Mouse (Mus musculus) heart, adult 11 months (tissue): ENCODE results near the gene Abce1.
A peak's percentile ranks its signal among the peaks of the same experiment; 100 is the strongest.
"Not testable (repeated sequence)": the region's sequence is repeated elsewhere in the genome, so short reads cannot be mapped to it uniquely, and the experiment has no call there.

Experiments
- DNase-seq: peaks from one replicate; pipeline ENCODE4 v3.0.0; 2022

Abce1 gene

GRCm38 (mm10) chr8:79711064-79711961 is at the start of gene Abce1, which contains the start of gene Anapc10:
Gene Abce1 (minus strand): TSS chr8:79711740.
Gene Anapc10 (plus strand): TSS chr8:79711820.
- DNase-seq, result peak; percentile 100

- DNase-seq, result no peak
These were observed 38.8 kb upstream of the Abce1 start for GRCm38 (mm10) chr8:79750305-79750704.

- no peak for DNase-seq
These were observed 37.1 kb upstream of the Abce1 start for GRCm38 (mm10) chr8:79748591-79748990.

- DNase-seq, result no peak
These were observed 36.6 kb upstream of the Abce1 start for GRCm38 (mm10) chr8:79748171-79748570.

GRCm38 (mm10) chr8:79734304-79734703 is 22.8 kb upstream of the Abce1 start:
- no peak for DNase-seq

GRCm38 (mm10) chr8:79727900-79728299 is 16.4 kb upstream of the Abce1 start:
- DNase-seq, result no peak

GRCm38 (mm10) chr8:79724589-79724988 is 13.0 kb upstream of the Abce1 start:
- DNase-seq, result no peak

GRCm38 (mm10) chr8:79723308-79723707 is 11.8 kb upstream of the Abce1 start:
- DNase-seq, result no peak

- no peak for DNase-seq
These were observed 10.0 kb upstream of the Abce1 start for GRCm38 (mm10) chr8:79721537-79721936.

GRCm38 (mm10) chr8:79712676-79713075 is 1.1 kb upstream of the Abce1 start:
- DNase-seq, result no peak

- peak; percentile 61 for DNase-seq
These were observed 4.9 kb downstream of the Abce1 start for GRCm38 (mm10) chr8:79706687-79707086.

GRCm38 (mm10) chr8:79692531-79692930 is 19.0 kb downstream of the Abce1 start:
- DNase-seq, result no peak

GRCm38 (mm10) chr8:79685927-79686326 is 25.6 kb downstream of the Abce1 start:
- DNase-seq, result not testable (repeated sequence)

GRCm38 (mm10) chr8:79680965-79681364 is 30.6 kb downstream of the Abce1 start:
- no peak for DNase-seq

- peak; percentile 90 for DNase-seq
These were observed 31.0 kb downstream of the Abce1 start for GRCm38 (mm10) chr8:79680555-79680954.

- DNase-seq, result not testable (repeated sequence)
These were observed 31.5 kb downstream of the Abce1 start for GRCm38 (mm10) chr8:79680083-79680482.

GRCm38 (mm10) chr8:79679005-79679404 is 32.5 kb downstream of the Abce1 start:
- DNase-seq, result no peak

GRCm38 (mm10) chr8:79676461-79676860 is 35.1 kb downstream of the Abce1 start:
- DNase-seq, result no peak

- not testable (repeated sequence) for DNase-seq
These were observed 52.8 kb downstream of the Abce1 start for GRCm38 (mm10) chr8:79658715-79659114.

GRCm38 (mm10) chr8:79653736-79654135 is 57.8 kb downstream of the Abce1 start:
- no peak for DNase-seq

GRCm38 (mm10) chr8:79650158-79650814 is 61.3 kb downstream of the Abce1 start:
- no peak for DNase-seq

GRCm38 (mm10) chr8:79649569-79649968 is 62.0 kb downstream of the Abce1 start:
- DNase-seq, result no peak

- peak; percentile 78 for DNase-seq
These were observed 70.4 kb downstream of the Abce1 start for GRCm38 (mm10) chr8:79641119-79641518.
